Mouse (Mus musculus): ENCODE measurements around the gene Cftr. TPM values are rescaled to one million over a fixed set of nuclear protein-coding genes. Genes with fewer than 3 reads are reported as not detected.

The Cftr gene
- polyA plus RNA-seq, 1 experiment from 2014 or later: 5.3 TPM

DNA sequence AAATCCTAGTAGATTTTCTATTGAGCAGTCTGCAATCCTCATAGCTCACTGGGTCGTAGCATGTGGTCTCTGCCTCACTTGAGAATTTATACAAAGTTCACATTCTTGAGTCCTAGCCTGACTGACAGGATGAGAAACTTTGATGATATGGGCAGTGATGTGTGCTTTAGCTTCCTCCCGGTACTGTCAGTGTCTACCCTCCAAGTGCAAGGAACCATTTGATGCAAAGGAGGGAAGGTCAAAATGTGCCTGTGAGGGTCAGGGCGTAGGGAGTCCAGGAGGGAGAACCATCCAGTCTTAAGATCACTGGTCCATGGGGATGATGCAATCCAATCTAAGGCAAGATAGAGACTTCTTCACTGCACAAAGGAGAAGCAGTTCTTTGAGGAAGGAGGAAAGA, 164.9 kb downstream of the Cftr start:
- WGBS: 72% methylated on average over 3 of the region's 3 CpGs
- no peak overlapping the region for H3K9ac ChIP-seq
- H3K4me2 ChIP-seq: no peak overlapping the region
- ATAC-seq (ENCODE audit: insufficient read depth, low FRiP score, low read depth): no peak
- H3K4me1 ChIP-seq: no peaks in the 10 kb centered on the region
- H3K4me3 ChIP-seq (replicated peaks): no peak overlapping the region
- no peak overlapping the region for H3K27ac ChIP-seq
- H3K27me3 ChIP-seq (replicated peaks): no peaks in the 10 kb centered on the region
- no peaks in the 10 kb centered on the region for H3K9me3 ChIP-seq
- H3K36me3 ChIP-seq: no peaks in the 10 kb centered on the region

DNA sequence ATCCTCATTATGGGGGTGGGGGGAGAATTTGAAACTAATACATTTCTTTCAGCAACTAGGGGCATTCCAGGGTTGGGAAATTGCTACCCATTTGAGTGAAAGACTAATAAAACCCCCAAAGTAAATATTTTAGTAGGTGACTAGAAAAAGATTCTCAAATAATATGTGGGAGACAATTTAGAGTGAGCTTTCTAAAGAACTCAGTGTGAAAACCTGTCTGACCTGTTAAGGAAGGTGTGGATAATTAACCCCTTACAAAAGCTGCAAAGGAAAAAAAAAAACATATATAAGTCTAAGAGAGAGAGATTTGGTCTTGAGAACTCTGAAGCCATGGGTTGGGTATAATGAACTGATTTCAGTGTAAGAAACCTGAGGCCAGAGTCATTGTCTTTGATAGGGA, 167.8 kb downstream of the Cftr start:
- H3K27ac ChIP-seq: no peak overlapping the region
- no peak overlapping the region for H3K4me3 ChIP-seq (replicated peaks)
- no peaks in the 10 kb centered on the region for H3K27me3 ChIP-seq (replicated peaks)
- H3K9me3 ChIP-seq: no peaks in the 10 kb centered on the region
- ATAC-seq (ENCODE audit: insufficient read depth, low FRiP score, low read depth): 0 out of 2 replicates have a peak, but pooled peaks have one; percentile 27
- H3K9ac ChIP-seq: no peak overlapping the region
- no peaks in the 10 kb centered on the region for H3K4me1 ChIP-seq
- H3K36me3 ChIP-seq: no peaks in the 10 kb centered on the region
- no peak overlapping the region for H3K4me2 ChIP-seq

DNA sequence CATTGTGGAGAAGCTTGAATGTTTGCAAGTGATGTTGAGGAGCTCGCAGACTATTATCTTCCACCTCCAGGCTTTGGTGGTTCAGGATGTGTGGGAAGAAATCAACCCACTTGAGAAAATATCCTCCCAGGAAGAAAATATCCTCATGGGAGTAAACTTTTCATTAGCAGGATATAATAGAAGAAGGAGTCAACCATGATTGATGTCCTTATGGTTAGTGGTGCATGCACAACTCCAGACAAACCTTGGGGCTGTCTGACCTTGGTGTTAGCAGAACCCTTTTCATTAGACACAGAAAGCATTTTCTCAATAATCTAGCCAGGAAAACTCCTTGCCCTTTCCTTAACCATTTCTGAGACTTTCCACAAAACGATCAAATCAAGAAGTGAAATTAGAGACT, 173.8 kb downstream of the Cftr start:
- no peak for ATAC-seq (ENCODE audit: insufficient read depth, low FRiP score, low read depth)
- H3K27me3 ChIP-seq (replicated peaks): no peaks in the 10 kb centered on the region

DNA sequence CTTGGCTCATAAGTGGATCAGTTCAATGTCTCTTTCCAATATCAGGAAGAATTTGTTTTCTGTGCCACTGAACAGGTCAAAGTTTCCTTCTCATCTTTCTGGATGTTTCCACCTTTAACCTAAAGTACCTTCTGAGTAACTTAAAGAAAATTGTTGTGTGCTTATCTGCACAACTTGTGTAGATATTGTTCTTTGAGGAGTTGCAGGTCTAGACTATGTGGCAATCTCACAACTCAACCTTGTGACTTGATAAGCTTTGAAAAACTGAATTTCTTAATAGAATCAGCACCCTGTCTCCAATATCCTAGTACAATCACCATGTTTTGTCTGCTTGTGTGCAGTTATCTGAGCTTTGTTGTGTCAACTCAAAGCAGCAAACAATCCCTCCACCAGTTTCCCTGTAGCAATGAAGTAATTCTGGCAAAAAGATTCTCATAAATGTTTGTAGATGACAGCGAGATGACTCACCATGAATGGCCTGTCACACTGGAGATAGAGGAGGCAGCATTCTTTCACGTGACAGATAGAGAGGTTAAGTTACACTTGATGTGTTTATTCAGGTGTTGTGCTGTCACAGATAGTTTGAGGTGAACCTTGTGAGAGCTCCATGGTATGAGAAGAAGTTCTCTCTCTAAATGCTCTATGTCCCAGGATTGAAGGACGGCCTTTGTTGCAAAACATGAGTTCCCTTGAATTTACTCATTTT, 178.8 kb downstream of the Cftr start:
- no peak for ATAC-seq (ENCODE audit: insufficient read depth, low FRiP score, low read depth)
- Histone ChIP-seq H3K27ac (no peak overlapping the region), H3K4me2 (no peak overlapping the region), H3K27me3 (replicated peaks) (no peaks in the 10 kb centered on the region), H3K4me3 (replicated peaks) (no peak overlapping the region), H3K36me3 (no peaks in the 10 kb centered on the region), H3K9ac (no peak overlapping the region), H3K9me3 (no peaks in the 10 kb centered on the region), H3K4me1 (no peaks in the 10 kb centered on the region)
- WGBS: 51% methylated on average over 3 of the region's 3 CpGs

More for the DNA sequence above, 173.8 kb downstream of the Cftr start:
- Histone ChIP-seq H3K9ac (no peak overlapping the region), H3K4me2 (no peak overlapping the region), H3K4me1 (no peaks in the 10 kb centered on the region), H3K36me3 (no peaks in the 10 kb centered on the region), H3K9me3 (no peaks in the 10 kb centered on the region), H3K27ac (no peak overlapping the region), H3K4me3 (replicated peaks) (no peak overlapping the region)
- 82% methylated on average over 2 of the region's 2 CpGs for WGBS

DNA sequence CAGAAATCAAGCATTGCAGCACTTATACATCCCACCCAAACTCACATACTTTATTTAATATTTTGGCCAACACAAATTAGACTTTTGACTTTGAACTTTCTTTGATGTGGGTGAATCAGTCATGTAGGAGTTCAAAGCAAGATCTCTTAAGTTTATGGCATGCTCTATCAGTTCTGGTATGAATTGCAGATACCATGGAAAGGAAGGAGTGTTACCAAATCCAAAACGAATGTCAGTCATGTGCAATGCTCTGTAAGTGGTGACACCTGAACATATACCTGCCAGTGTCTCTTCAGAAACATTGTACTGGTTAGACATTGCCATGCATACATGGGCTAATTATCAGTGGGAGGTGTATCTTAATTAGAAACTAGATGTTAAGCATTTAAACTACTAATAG, 189.7 kb downstream of the Cftr start:
- H3K27me3 ChIP-seq (replicated peaks): no peaks in the 10 kb centered on the region
- H3K4me1 ChIP-seq: no peaks in the 10 kb centered on the region
- H3K36me3 ChIP-seq: no peaks in the 10 kb centered on the region
- no peak overlapping the region for H3K4me2 ChIP-seq
- H3K9me3 ChIP-seq: no peaks in the 10 kb centered on the region
- ATAC-seq (ENCODE audit: insufficient read depth, low FRiP score, low read depth): no peak
- H3K9ac ChIP-seq: no peak overlapping the region
- WGBS: 67% methylated on average over 1 of the region's 1 CpGs
- no peak overlapping the region for H3K4me3 ChIP-seq (replicated peaks)
- no peak overlapping the region for H3K27ac ChIP-seq

DNA sequence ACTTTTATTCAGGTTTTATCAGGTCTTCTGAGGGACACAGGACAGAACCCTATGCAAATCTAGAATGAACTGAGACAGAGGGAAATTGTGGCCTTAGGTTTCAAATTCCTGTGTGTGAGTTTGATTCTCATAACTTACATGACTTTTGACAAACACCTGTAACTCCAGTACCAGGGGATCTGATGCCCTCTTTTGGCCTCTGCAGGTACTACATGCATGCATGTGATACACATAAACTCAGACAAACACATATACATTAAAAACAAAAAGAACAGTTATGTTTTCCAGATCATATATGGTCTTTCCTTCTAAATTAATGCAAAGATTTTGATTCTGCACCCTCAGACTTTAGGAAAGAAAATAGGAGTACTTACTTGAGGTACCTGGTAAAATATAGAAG, 190.5 kb downstream of the Cftr start:
- no peak overlapping the region for H3K27ac ChIP-seq
- H3K4me2 ChIP-seq: no peak overlapping the region
- no peaks in the 10 kb centered on the region for H3K27me3 ChIP-seq (replicated peaks)
- H3K4me1 ChIP-seq: no peaks in the 10 kb centered on the region
- no peaks in the 10 kb centered on the region for H3K9me3 ChIP-seq
- H3K9ac ChIP-seq: no peak overlapping the region
- H3K36me3 ChIP-seq: no peaks in the 10 kb centered on the region
- no peak overlapping the region for H3K4me3 ChIP-seq (replicated peaks)
- no peak for ATAC-seq (ENCODE audit: insufficient read depth, low FRiP score, low read depth)

DNA sequence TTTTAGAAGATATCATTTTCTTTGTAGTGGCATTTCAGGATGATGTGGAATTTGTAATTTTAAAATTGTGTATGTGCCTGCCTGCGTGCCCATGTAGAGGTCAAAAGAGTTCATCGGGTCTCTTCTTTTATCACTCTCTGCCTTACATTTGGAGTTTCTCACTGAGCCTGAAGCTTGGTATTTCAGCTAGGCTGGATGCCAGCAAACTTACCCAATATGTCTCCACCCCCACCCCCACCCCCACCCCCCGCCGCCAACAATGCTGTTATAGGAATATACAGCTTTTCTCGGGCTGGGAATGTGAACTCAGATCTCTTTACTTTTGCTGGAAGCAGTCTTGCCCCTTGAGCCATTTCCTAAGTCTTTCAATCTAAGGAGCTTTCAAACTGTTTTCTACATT, 191.7 kb downstream of the Cftr start:
- no peak overlapping the region for H3K9ac ChIP-seq
- H3K27me3 ChIP-seq (replicated peaks): no peaks in the 10 kb centered on the region
- H3K4me2 ChIP-seq: no peak overlapping the region
- H3K4me1 ChIP-seq: no peaks in the 10 kb centered on the region
- no peak for ATAC-seq (ENCODE audit: insufficient read depth, low FRiP score, low read depth)
- H3K4me3 ChIP-seq (replicated peaks): no peak overlapping the region
- no peak overlapping the region for H3K27ac ChIP-seq
- WGBS: 78% methylated on average over 5 of the region's 5 CpGs
- no peaks in the 10 kb centered on the region for H3K9me3 ChIP-seq
- no peaks in the 10 kb centered on the region for H3K36me3 ChIP-seq

DNA sequence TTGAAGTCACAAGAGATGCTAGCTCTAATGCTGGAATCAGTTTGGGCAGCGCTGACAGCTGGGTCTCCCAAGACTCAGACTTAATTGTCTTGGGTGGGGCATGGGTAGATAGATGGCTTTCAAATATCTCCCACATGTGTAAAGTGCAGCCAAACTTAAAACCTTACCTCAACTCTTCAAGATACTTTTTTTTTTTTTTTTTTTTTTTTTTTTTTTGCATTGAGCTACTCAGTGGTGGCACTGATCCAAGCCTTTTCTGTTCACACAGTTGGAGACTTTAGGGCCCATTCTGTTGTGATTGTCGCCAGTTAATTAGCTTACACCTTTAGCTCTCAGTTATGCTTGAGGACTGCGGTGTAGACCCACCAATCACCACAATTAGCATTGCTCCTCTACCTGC, 198.6 kb downstream of the Cftr start:
- 86% methylated on average over 3 of the region's 3 CpGs for WGBS
- no peak overlapping the region for H3K27ac ChIP-seq
- no peak overlapping the region for H3K4me3 ChIP-seq (replicated peaks)
- no peak overlapping the region for H3K4me2 ChIP-seq
- no peak overlapping the region for H3K9ac ChIP-seq
- no peaks in the 10 kb centered on the region for H3K9me3 ChIP-seq
- H3K36me3 ChIP-seq: no peaks in the 10 kb centered on the region
- ATAC-seq (ENCODE audit: insufficient read depth, low FRiP score, low read depth): no peak
- no peaks in the 10 kb centered on the region for H3K27me3 ChIP-seq (replicated peaks)
- no peaks in the 10 kb centered on the region for H3K4me1 ChIP-seq

DNA sequence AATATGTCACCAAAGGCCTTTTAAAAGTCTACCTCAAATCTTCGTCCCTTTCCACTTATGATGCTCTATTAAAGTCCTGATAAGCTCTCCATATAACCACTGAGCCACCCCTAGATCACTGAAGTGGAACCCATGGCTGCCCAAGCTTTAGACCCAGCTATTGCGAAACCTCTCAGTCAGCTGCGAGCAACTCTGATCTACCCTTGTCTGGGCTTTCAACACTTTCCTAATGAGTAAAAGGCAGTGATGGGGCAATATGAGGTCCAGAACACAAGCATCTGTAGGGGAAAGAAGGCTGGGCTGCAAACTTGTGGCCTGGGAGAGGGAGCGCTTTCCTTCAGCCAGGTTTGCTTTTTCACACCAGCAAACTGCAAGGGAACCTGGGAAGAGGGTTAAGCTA, 199.2 kb downstream of the Cftr start:
- WGBS: 86% methylated on average over 4 of the region's 4 CpGs
- Histone ChIP-seq H3K36me3 (no peaks in the 10 kb centered on the region), H3K27me3 (replicated peaks) (no peaks in the 10 kb centered on the region), H3K4me2 (no peak overlapping the region), H3K4me1 (no peaks in the 10 kb centered on the region), H3K27ac (no peak overlapping the region), H3K4me3 (replicated peaks) (no peak overlapping the region), H3K9me3 (no peaks in the 10 kb centered on the region), H3K9ac (no peak overlapping the region)
- no peak for ATAC-seq (ENCODE audit: insufficient read depth, low FRiP score, low read depth)

Other genes with a start within 250 kb of the Cftr start
- 1.8 and 2.4 TPM in 2 replicates for gene Wnt2, start 140.1 kb upstream of the Cftr start, polyA plus RNA-seq (2015; fragmentation: Nextera tagmentation; extraction: Ambion mirVana)
- 0.26 TPM in 1 of 2 replicates, not detected in the other for gene Asz1, start 61.6 kb upstream of the Cftr start, polyA plus RNA-seq (2015; fragmentation: Nextera tagmentation; extraction: Ambion mirVana)